Mouse (Mus musculus): ENCODE measurements at regions not wholly inside any gene's neighbourhood (a gene's known extent, or its start where the extent isn't known, plus 50 kb on each side); places are given as distances from the start of the nearest gene placed in this dataset.
"Not testable (repeated sequence)": the region's sequence is repeated elsewhere in the genome, so short reads cannot be mapped to it uniquely, and the experiment has no call there.

- ATAC-seq (ENCODE audit: low FRiP score) = no peak
- Histone ChIP-seq H3K9me3 (no peaks in the 10 kb centered on the region), H3K27ac (no peak overlapping the region), H3K9ac (no peak overlapping the region), H3K27me3 (no peaks in the 10 kb centered on the region), H3K4me1 (replicated peaks) (peaks cover 21% of the 10 kb centered on the region), H3K4me2 (no peak overlapping the region), H3K4me3 (no peak overlapping the region), H3K36me3 (peaks cover 7% of the 10 kb centered on the region)
- WGBS = 83% methylated on average over 8 of the region's 8 CpGs
These were observed 122.1 kb upstream of the Mrps10 start for GRCm38 (mm10) chr17:47246605-47247004.

GRCm38 (mm10) chr17:47245635-47246034 lies 123.1 kb upstream of the Mrps10 start:
- Histone ChIP-seq H3K4me1 (replicated peaks) (peaks cover 21% of the 10 kb centered on the region), H3K4me2 (no peak overlapping the region), H3K9me3 (no peaks in the 10 kb centered on the region), H3K36me3 (peaks cover 7% of the 10 kb centered on the region), H3K27ac (no peak overlapping the region), H3K4me3 (no peak overlapping the region), H3K27me3 (no peaks in the 10 kb centered on the region), H3K9ac (no peak overlapping the region)
- WGBS = 87% methylated on average over 9 of the region's 9 CpGs
- ATAC-seq (ENCODE audit: low FRiP score) = no peak

GRCm38 (mm10) chr17:47239086-47239485 lies 129.6 kb upstream of the Mrps10 start:
- WGBS = 91% methylated on average over 4 of the region's 4 CpGs
- no peaks in the 10 kb centered on the region for H3K4me1 ChIP-seq (replicated peaks)
- H3K27me3 ChIP-seq = no peaks in the 10 kb centered on the region

GRCm38 (mm10) chr17:47237881-47238280 lies 130.8 kb upstream of the Mrps10 start:
- 98% methylated on average over 3 of the region's 3 CpGs for WGBS
- peaks cover 12% of the 10 kb centered on the region for H3K36me3 ChIP-seq
- ATAC-seq (ENCODE audit: low FRiP score); H3K9me3 ChIP-seq; H3K4me3 ChIP-seq; H3K27ac ChIP-seq; H3K9ac ChIP-seq; H3K27me3 ChIP-seq; H3K4me1 ChIP-seq (replicated peaks); H3K4me2 ChIP-seq: not testable (repeated sequence)

More at GRCm38 (mm10) chr17:47239086-47239485, 129.6 kb upstream of the Mrps10 start:
- Histone ChIP-seq H3K9me3 (no peaks in the 10 kb centered on the region), H3K4me3 (no peak overlapping the region), H3K9ac (no peak overlapping the region), H3K27ac (no peak overlapping the region), H3K36me3 (peaks cover 18% of the 10 kb centered on the region), H3K4me2 (no peak overlapping the region)
- no peak for ATAC-seq (ENCODE audit: low FRiP score)

- no peak for ATAC-seq (ENCODE audit: low FRiP score)
- Histone ChIP-seq H3K4me1 (replicated peaks) (no peaks in the 10 kb centered on the region), H3K4me2 (no peak overlapping the region), H3K27ac (no peak overlapping the region), H3K4me3 (no peak overlapping the region), H3K36me3 (peaks cover 40% of the 10 kb centered on the region), H3K9ac (no peak overlapping the region), H3K27me3 (no peaks in the 10 kb centered on the region), H3K9me3 (0 out of 2 replicates have a peak, but pooled peaks cover 3% of the 10 kb centered on the region)
- WGBS = 94% methylated on average over 11 of the region's 11 CpGs
These were observed 134.3 kb upstream of the Mrps10 start for GRCm38 (mm10) chr17:47234343-47234742.

DNA sequence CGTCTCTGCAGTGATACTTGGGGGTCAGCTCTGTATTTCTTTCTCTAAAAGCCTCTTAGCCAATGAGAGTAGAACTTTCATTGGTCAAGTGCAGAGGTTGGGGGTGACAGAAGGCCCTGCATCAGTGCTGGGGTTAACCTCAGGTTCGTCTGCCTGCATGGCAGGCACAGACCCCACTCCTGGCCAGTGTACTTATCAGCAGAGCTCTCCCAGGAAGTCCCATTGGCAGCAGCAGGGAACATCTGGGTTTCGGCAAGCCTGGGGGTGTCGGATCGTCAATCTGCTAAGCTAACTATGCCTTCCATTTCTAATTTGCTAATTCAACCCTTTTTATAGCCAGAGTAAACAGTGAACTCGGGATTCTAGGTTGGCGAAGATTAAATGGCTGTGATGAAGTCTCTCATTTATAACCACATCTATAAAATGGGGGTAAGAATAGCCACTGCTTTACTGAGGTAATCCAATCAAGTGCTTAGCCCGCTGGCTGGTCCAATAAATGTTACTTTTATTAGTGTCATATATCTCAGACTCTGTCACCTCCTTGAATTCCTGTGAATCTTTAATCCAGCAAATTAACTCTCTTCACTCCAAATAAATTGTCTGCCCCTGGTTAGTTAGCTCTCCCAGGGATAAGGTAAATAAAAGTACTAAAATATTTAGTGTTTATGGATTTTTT lies 135.5 kb upstream of the Mrps10 start:
- no peaks in the 10 kb centered on the region for H3K4me1 ChIP-seq (replicated peaks)
- H3K4me2 ChIP-seq = no peak overlapping the region
- H3K9me3 ChIP-seq = 0 out of 2 replicates have a peak, but pooled peaks cover 3% of the 10 kb centered on the region
- H3K9ac ChIP-seq = no peak overlapping the region
- H3K27ac ChIP-seq = peak overlapping the region; percentile 37; the same call in 1 of the 2 replicates
- no peak for ATAC-seq (ENCODE audit: low FRiP score)
- no peaks in the 10 kb centered on the region for H3K27me3 ChIP-seq
- H3K36me3 ChIP-seq = peaks cover 45% of the 10 kb centered on the region
- 71% methylated on average over 8 of the region's 8 CpGs for WGBS
- H3K4me3 ChIP-seq = no peak overlapping the region

- no peak for ATAC-seq (ENCODE audit: low FRiP score)
- H3K27me3 ChIP-seq = no peaks in the 10 kb centered on the region
- 94% methylated on average over 10 of the region's 10 CpGs for WGBS
- H3K9ac ChIP-seq = no peak overlapping the region
- peaks cover 1% of the 10 kb centered on the region; the same call in 1 of the 2 replicates for H3K4me1 ChIP-seq (replicated peaks)
- H3K4me2 ChIP-seq = no peak overlapping the region
- H3K9me3 ChIP-seq = 0 out of 2 replicates have a peak, but pooled peaks cover 3% of the 10 kb centered on the region
- H3K27ac ChIP-seq = no peak overlapping the region
- no peak overlapping the region for H3K4me3 ChIP-seq
- H3K36me3 ChIP-seq = peaks cover 38% of the 10 kb centered on the region
These were observed 138.0 kb upstream of the Mrps10 start for GRCm38 (mm10) chr17:47230715-47231114.

DNA sequence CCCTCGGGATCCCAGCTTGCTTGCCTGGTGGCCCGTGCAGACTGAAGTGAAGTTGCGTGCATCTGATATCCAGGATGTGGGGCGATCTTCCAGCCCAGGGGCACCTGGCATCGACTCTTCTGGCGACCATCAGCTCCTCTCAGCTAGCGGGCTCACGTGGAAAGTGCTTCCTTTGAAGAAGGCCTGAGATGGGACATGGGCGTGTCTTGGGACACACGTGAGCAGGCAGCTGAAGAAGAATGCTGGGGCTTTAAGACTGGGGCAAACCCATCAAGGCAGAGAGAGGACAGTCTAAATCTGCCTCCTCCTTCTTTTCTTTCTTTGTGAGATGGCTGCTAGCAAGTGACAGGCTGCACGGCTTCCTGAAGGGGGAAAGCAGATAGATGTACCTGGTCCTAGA lies 142.3 kb upstream of the Mrps10 start:
- peaks cover 5% of the 10 kb centered on the region; the same call in 1 of the 2 replicates for H3K4me1 ChIP-seq (replicated peaks)
- no peak overlapping the region for H3K4me3 ChIP-seq
- no peak overlapping the region for H3K4me2 ChIP-seq
- no peak overlapping the region for H3K9ac ChIP-seq
- 83% methylated on average over 11 of the region's 11 CpGs for WGBS
- no peaks in the 10 kb centered on the region for H3K27me3 ChIP-seq
- peaks cover 22% of the 10 kb centered on the region for H3K36me3 ChIP-seq
- no peak for ATAC-seq (ENCODE audit: low FRiP score)
- H3K9me3 ChIP-seq = 0 out of 2 replicates have a peak, but pooled peaks cover 3% of the 10 kb centered on the region
- no peak overlapping the region for H3K27ac ChIP-seq

DNA sequence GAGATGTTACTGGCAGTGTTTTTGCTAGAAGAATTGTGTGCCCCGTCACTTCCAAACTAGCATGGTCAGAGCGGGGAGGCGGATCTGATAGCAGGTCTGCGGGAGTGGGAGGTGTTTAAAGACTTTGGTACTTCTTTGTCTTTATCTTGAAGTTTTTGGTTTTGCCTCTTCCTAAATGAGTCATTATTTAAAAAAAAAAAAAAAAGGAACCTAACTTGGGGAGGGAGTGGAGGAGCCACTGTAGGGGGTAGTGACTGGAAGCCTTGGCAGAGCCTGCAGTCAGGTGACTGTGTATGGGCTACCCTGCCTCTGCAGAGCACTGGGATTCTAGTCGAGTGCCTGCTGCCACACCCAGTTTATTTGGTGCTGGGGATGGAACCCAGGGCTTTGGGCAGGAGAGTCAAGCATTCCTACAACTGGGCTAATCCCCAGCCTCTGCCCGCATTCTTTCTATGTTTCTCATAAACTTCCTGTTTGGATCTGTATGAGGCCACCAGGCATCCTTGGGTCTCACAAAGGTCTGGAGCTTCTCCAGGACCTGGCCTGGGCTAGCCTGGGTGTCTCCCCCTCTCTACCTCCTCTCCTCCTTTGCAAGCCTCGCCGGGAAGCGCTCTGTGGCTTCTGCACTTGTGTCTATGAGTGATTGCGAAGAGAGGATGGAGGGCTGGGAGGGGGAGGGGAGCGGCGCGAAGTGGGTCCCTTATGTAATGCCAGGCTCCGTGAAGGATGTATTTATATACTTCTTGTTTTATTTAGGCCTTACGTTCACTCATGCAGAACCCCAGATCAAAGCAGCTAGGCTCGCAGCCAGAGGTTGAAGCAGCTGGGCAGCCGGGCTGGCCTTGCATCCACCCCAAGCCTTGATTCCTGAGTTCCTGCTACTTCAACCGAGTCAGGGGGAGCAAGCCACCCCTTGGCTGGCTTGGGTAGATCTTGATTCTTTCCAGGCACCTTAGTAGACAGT lies 143.1 kb upstream of the Mrps10 start:
- WGBS = 72% methylated on average over 18 of the region's 18 CpGs
- no peak for ATAC-seq (ENCODE audit: low FRiP score)
- no peak overlapping the region for H3K9ac ChIP-seq

DNA sequence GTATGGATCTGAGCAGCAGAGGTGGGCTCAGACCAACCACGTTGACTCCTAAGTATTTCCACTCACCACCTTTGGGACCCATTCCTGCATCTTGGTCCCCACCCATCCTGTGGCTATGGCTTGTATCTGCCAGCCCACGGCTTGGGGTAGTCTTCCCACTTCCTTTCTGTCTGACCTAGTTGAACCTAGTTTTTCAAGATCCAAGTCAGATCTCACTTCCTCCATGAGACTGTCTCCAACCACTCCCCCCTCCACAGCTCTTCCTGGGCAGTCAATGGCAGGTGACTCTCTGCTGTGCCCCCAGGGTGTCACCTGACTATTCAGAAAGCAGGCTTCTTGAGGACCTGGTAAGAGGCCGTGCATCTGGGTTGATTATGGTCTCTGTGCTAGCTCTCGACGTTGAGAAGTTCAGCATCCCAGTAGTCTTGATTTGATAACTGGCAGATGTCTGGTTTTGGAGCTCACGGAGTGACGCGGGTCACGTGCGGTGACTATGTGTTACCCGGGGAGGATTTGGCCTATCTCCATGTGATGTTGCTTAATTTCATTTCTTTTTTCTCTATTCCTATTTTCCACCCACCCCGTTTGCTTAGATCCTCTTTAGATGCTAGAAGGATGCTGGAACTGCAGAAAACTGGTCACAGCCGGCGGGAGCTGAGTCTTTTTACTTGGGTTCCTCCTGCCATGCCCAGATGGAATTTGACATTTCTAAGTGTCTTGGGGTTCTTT lies 147.5 kb upstream of the Mrps10 start:
- Histone ChIP-seq H3K4me1 (replicated peaks) (peaks cover 5% of the 10 kb centered on the region; the same call in 1 of the 2 replicates), H3K9ac (no peak overlapping the region), H3K36me3 (no peaks in the 10 kb centered on the region), H3K27ac (no peak overlapping the region), H3K9me3 (no peaks in the 10 kb centered on the region), H3K4me2 (no peak overlapping the region), H3K4me3 (no peak overlapping the region), H3K27me3 (no peaks in the 10 kb centered on the region)
- ATAC-seq (ENCODE audit: low FRiP score) = no peak
- WGBS = 95% methylated on average over 14 of the region's 14 CpGs

More for the DNA sequence above, 143.1 kb upstream of the Mrps10 start:
- Histone ChIP-seq H3K27me3 (no peaks in the 10 kb centered on the region), H3K27ac (no peak overlapping the region), H3K4me1 (replicated peaks) (peaks cover 5% of the 10 kb centered on the region; the same call in 1 of the 2 replicates), H3K9me3 (0 out of 2 replicates have a peak, but pooled peaks cover 3% of the 10 kb centered on the region), H3K36me3 (peaks cover 14% of the 10 kb centered on the region), H3K4me2 (no peak overlapping the region), H3K4me3 (no peak overlapping the region)

DNA sequence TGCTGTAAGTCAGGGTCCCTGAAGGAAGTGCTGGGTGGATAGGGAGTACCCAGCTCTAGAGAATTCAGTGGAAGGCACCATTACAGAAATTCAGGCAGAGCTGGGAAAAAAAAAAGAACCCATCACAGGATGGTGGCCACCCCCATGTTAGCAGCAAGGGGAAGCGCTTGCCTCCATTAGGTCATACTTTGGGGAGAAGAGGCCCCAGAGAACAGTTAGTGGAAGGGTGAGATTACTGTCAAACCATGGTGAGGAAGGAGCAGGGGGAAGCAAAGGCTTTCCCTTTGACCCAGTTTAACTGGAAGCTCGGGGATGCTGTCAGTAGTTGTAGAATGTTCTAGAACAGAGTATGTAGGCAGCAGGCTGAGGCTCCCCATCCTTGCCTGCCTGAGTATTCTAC lies 148.8 kb upstream of the Mrps10 start:
- Histone ChIP-seq H3K27ac (no peak overlapping the region), H3K9me3 (no peaks in the 10 kb centered on the region), H3K9ac (no peak overlapping the region), H3K4me3 (no peak overlapping the region), H3K4me1 (replicated peaks) (no peaks in the 10 kb centered on the region), H3K4me2 (no peak overlapping the region), H3K36me3 (no peaks in the 10 kb centered on the region), H3K27me3 (no peaks in the 10 kb centered on the region)
- ATAC-seq (ENCODE audit: low FRiP score) = no peak
- WGBS = 89% methylated on average over 2 of the region's 2 CpGs

DNA sequence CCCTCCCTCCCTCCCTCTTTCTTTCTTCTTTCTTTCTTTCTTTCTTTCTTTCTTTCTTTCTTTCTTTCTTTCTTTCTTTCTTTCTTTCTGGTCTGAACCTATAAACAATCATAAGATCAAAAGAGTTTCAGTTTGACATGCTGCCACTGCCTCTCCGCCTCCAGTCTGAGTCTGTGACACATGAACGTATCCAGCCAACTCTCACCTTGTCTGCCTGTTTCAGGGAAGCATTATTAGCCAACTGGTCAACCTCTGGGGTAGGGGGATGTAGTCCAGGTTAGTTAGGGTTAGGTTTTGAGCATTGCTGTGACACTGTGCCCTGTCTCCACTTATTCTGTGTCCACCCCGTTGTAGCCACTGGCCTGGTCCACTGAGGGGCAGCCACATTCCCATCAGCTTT lies 152.2 kb upstream of the Mrps10 start:
- H3K27ac ChIP-seq = no peak overlapping the region
- no peak overlapping the region for H3K9ac ChIP-seq
- peaks cover 4% of the 10 kb centered on the region; the same call in 1 of the 2 replicates for H3K36me3 ChIP-seq
- H3K4me2 ChIP-seq = no peak overlapping the region
- no peak overlapping the region for H3K4me3 ChIP-seq
- no peak for ATAC-seq (ENCODE audit: low FRiP score)
- no peaks in the 10 kb centered on the region for H3K27me3 ChIP-seq
- no peaks in the 10 kb centered on the region for H3K4me1 ChIP-seq (replicated peaks)
- 97% methylated on average over 3 of the region's 3 CpGs for WGBS
- no peaks in the 10 kb centered on the region for H3K9me3 ChIP-seq

Measured in hindbrain, embryonic 13.5 days (tissue).